11 mouse cellular contexts compared by ENCODE assay signal in genomic region chr8:107133881-107134280, GRCm38 (mm10). TPM values are rescaled to one million over a fixed set of nuclear protein-coding genes. Genes with fewer than 3 reads are reported as not detected.
DNase-seq lines count a peak whose midpoint lies in the region; ATAC-seq lines count a peak whose summit lies in the region.
"Had no signal": no experiment of that assay in that cellular context is flagged by ENCODE, and none has a peak within 500 bp of the region (broad histone marks: within the 10 kb centered on the region; RNA-seq: fewer than 3 reads in every experiment).

No protein-coding gene starts in this region.

- no peaks in the 10 kb centered on the region for H3K27me3 ChIP-seq in embryonic facial prominence, embryonic 15.5 days
- no peaks in the 10 kb centered on the region for H3K27me3 ChIP-seq in limb, embryonic 15.5 days

- H3K27ac ChIP-seq in embryonic facial prominence, embryonic 15.5 days (replicated peaks), result peak overlapping the region; percentile 45; the same call in 1 of the 2 replicates
- H3K27ac ChIP-seq in limb, embryonic 15.5 days, result peak overlapping the region; percentile 47
- H3K27ac ChIP-seq: liver, embryonic 13.5 days had no signal

- H3K9ac ChIP-seq in embryonic facial prominence, embryonic 15.5 days, result no peak overlapping the region
- H3K9ac ChIP-seq in limb, embryonic 15.5 days, result no peak overlapping the region
- H3K9ac ChIP-seq: forebrain, postnatal 0 days; liver, embryonic 13.5 days had no signal

- no peak overlapping the region; the same call in 1 of the 2 replicates for H3K4me2 ChIP-seq in embryonic facial prominence, embryonic 15.5 days (replicated peaks)
- no peak overlapping the region for H3K4me2 ChIP-seq in limb, embryonic 15.5 days
- H3K4me2 ChIP-seq: liver, embryonic 13.5 days had no signal

- no peaks in the 10 kb centered on the region for H3K9me3 ChIP-seq in embryonic facial prominence, embryonic 15.5 days (replicated peaks)
- no peaks in the 10 kb centered on the region for H3K9me3 ChIP-seq in limb, embryonic 15.5 days
- H3K9me3 ChIP-seq: liver, embryonic 13.5 days had no signal

- DNase-seq in kidney, adult 18-20 months, result peak; percentile 70
- no peak for DNase-seq in kidney, adult 11 months
- peak; percentile 80 for DNase-seq in ZHBTc4 (ENCODE audit: low read depth, low spot score)
- no peak for DNase-seq in layer of hippocampus, adult 18-20 months (ENCODE audit: low spot score in 2 of 2)
- DNase-seq: cerebellum, adult 8-10 months; forebrain, postnatal 0 days; liver, embryonic 13.5 days; thymus, postnatal 4 days had no signal

- H3K4me1 ChIP-seq in embryonic facial prominence, embryonic 15.5 days, result peaks cover 32% of the 10 kb centered on the region
- peaks cover 21% of the 10 kb centered on the region for H3K4me1 ChIP-seq in limb, embryonic 15.5 days

- H3K4me3 ChIP-seq in embryonic facial prominence, embryonic 15.5 days (replicated peaks), result no peak overlapping the region
- no peak overlapping the region for H3K4me3 ChIP-seq in limb, embryonic 15.5 days
- H3K4me3 ChIP-seq: liver, embryonic 13.5 days had no signal

- WGBS in embryonic facial prominence, embryonic 15.5 days, result 36% methylated on average over 6 of the region's 6 CpGs
- WGBS in limb, embryonic 15.5 days, result 52% methylated on average over 6 of the region's 6 CpGs

- no peaks in the 10 kb centered on the region for H3K36me3 ChIP-seq in embryonic facial prominence, embryonic 15.5 days
- H3K36me3 ChIP-seq in limb, embryonic 15.5 days, result no peaks in the 10 kb centered on the region
- H3K36me3 ChIP-seq: liver, embryonic 13.5 days had no signal

- 0 out of 2 replicates have a peak, but pooled peaks have one; percentile 29 for ATAC-seq in embryonic facial prominence, embryonic 15.5 days (ENCODE audit: insufficient number of reproducible peaks, low FRiP score, low TSS enrichment, low read depth)
- no peak for ATAC-seq in limb, embryonic 15.5 days (ENCODE audit: insufficient number of reproducible peaks, low FRiP score, low TSS enrichment, low read depth)
- no peak for ATAC-seq in CD4-positive, CD25-positive, alpha-beta regulatory T cell, adult 4 months
- ATAC-seq: forebrain, postnatal 0 days had no signal

RNA-seq across cellular contexts. Expression of gene Cyb5b, which starts 16.6 kb away (rescaled TPM):
- polyA plus RNA-seq in embryonic facial prominence, embryonic 15.5 days (2015; fragmentation: Nextera tagmentation; extraction: Ambion mirVana), result 66.7 and 67.5 TPM in 2 replicates
- 74.5 and 76.8 TPM in 2 replicates for polyA plus RNA-seq in limb, embryonic 15.5 days (2015; fragmentation: Nextera tagmentation; extraction: Ambion mirVana)
- polyA plus RNA-seq in CD4-positive, CD25-positive, alpha-beta regulatory T cell, adult 4 months (2017; shearing (Covaris generic)), result 10 to 100 TPM; 33.9 to 42.3 TPM
- 100 to 1,000 TPM; 106 to 113 TPM for total RNA-seq in layer of hippocampus, adult 18-20 months (2021)

RNA-seq across cellular contexts. Expression of gene Terf2, which starts 37.5 kb away (rescaled TPM):
- polyA plus RNA-seq in embryonic facial prominence, embryonic 15.5 days (2015; fragmentation: Nextera tagmentation; extraction: Ambion mirVana), result 18.9 and 20.1 TPM in 2 replicates
- polyA plus RNA-seq in limb, embryonic 15.5 days (2015; fragmentation: Nextera tagmentation; extraction: Ambion mirVana), result 16.5 and 18.2 TPM in 2 replicates
- 10 to 100 TPM; 11.8 to 14.6 TPM for polyA plus RNA-seq in CD4-positive, CD25-positive, alpha-beta regulatory T cell, adult 4 months (2017; shearing (Covaris generic))
- 10 to 100 TPM; 36.6 to 36.9 TPM for total RNA-seq in layer of hippocampus, adult 18-20 months (2021)

Comparison
In these comparisons a context has a peak if more than half of its experiments do, and no peak if none do; other contexts are left out.
1. DNase-seq: peak in kidney, adult 18-20 months (single experiment) and ZHBTc4 (single experiment); none in kidney, adult 11 months (single experiment) and layer of hippocampus, adult 18-20 months (0 of 2).